Mouse (Mus musculus) megakaryocyte, embryonic 14.5 days (primary cell): ENCODE results near the gene Stx16. TPM values are rescaled to one million over a fixed set of nuclear protein-coding genes. Genes with fewer than 3 reads are reported as not detected.
A peak's percentile ranks its signal among the peaks of the same experiment; 100 is the strongest.

Experiments used
- H3K27me3 ChIP-seq: replicated peaks from 2 replicates; pipeline ENCODE3; 2012; ENCODE audit warnings: inconsistent platforms
- H3K36me3 ChIP-seq: replicated peaks from 2 replicates; pipeline ENCODE3; 2012; ENCODE audit warnings: low read length, inconsistent platforms, mixed read lengths
- H3K4me1 ChIP-seq: 2 replicates; pipeline ENCODE4 v1.6.1; 2012; ENCODE audit warnings: inconsistent platforms
- H3K4me3 ChIP-seq: replicated peaks from 2 replicates; pipeline ENCODE3; 2012; ENCODE audit warnings: moderate library complexity, mild to moderate bottlenecking, inconsistent platforms
- H3K9me3 ChIP-seq: 2 replicates; pipeline ENCODE4 v1.6.1; 2012; ENCODE audit warnings: inconsistent platforms
- FLI1 ChIP-seq: IDR thresholded peaks from 2 replicates; pipeline ENCODE4 v1.6.1; 2012; ENCODE audit warnings: low read length, inconsistent platforms, mixed read lengths
- GATA1 ChIP-seq: IDR thresholded peaks from 3 replicates; pipeline ENCODE4 v1.6.1; 2012; ENCODE audit warnings: mixed read lengths, low read length, inconsistent platforms, borderline replicate concordance
- polyA plus RNA-seq: library from polyadenylated mRNA; stranded (reverse); fragments of >175 nt; gene quantifications from 2 replicates; pipeline ENCODE4 v1.2.3, GENCODE M21; 2012; ENCODE audit warnings: low replicate concordance; ENCODE audit not compliant: insufficient read depth

The Stx16 gene
- polyA plus RNA-seq, 1 experiment = 41.1 TPM

- peaks cover 17% of the 10 kb centered on the region for H3K27me3 ChIP-seq
- H3K4me1 ChIP-seq = peaks cover 17% of the 10 kb centered on the region
- peak overlapping the region; percentile 38 for H3K4me3 ChIP-seq
- TF ChIP-seq GATA1 (no peak), FLI1 (no peak)
- H3K9me3 ChIP-seq = no peaks in the 10 kb centered on the region
- no peaks in the 10 kb centered on the region for H3K36me3 ChIP-seq
These were observed 987 bp upstream of the Stx16 start for GRCm38 (mm10) chr2:174075072-174075570.

GRCm38 (mm10) chr2:174076433-174076824 is 321 bp downstream of the Stx16 start:
- peaks cover 14% of the 10 kb centered on the region for H3K27me3 ChIP-seq
- no peak for TF ChIP-seq GATA1
- TF ChIP-seq FLI1 = no peak
- peaks cover 4% of the 10 kb centered on the region for H3K36me3 ChIP-seq
- H3K9me3 ChIP-seq = no peaks in the 10 kb centered on the region
- peaks cover 29% of the 10 kb centered on the region for H3K4me1 ChIP-seq
- peak overlapping the region; percentile 99 for H3K4me3 ChIP-seq

GRCm38 (mm10) chr2:174077004-174077695 is 1.0 kb downstream of the Stx16 start:
- TF ChIP-seq GATA1 (no peak), FLI1 (no peak)
- Histone ChIP-seq H3K27me3 (peaks cover 8% of the 10 kb centered on the region), H3K36me3 (peaks cover 4% of the 10 kb centered on the region), H3K9me3 (no peaks in the 10 kb centered on the region), H3K4me3 (peak overlapping the region; percentile 99), H3K4me1 (peaks cover 36% of the 10 kb centered on the region)

- H3K36me3 ChIP-seq = peaks cover 4% of the 10 kb centered on the region
- TF ChIP-seq GATA1 (no peak), FLI1 (no peak)
- peak overlapping the region; percentile 99 for H3K4me3 ChIP-seq
- H3K27me3 ChIP-seq = peaks cover 2% of the 10 kb centered on the region
- peaks cover 44% of the 10 kb centered on the region for H3K4me1 ChIP-seq
- no peaks in the 10 kb centered on the region for H3K9me3 ChIP-seq
These were observed 1.7 kb downstream of the Stx16 start for GRCm38 (mm10) chr2:174077776-174078338.

GRCm38 (mm10) chr2:174081833-174082232 is 5.7 kb downstream of the Stx16 start:
- peaks cover 30% of the 10 kb centered on the region for H3K36me3 ChIP-seq
- no peak for TF ChIP-seq GATA1
- no peak for TF ChIP-seq FLI1
- no peaks in the 10 kb centered on the region for H3K9me3 ChIP-seq
- H3K4me1 ChIP-seq = peaks cover 65% of the 10 kb centered on the region
- no peaks in the 10 kb centered on the region for H3K27me3 ChIP-seq
- H3K4me3 ChIP-seq = no peak overlapping the region

GRCm38 (mm10) chr2:174082380-174082918 is 6.3 kb downstream of the Stx16 start:
- Histone ChIP-seq H3K9me3 (no peaks in the 10 kb centered on the region), H3K4me1 (peaks cover 71% of the 10 kb centered on the region), H3K27me3 (no peaks in the 10 kb centered on the region), H3K36me3 (peaks cover 32% of the 10 kb centered on the region), H3K4me3 (no peak overlapping the region)
- TF ChIP-seq GATA1 (no peak), FLI1 (no peak)

- peaks cover 97% of the 10 kb centered on the region for H3K36me3 ChIP-seq
- H3K4me3 ChIP-seq = no peak overlapping the region
- no peaks in the 10 kb centered on the region for H3K9me3 ChIP-seq
- no peak for TF ChIP-seq FLI1
- TF ChIP-seq GATA1 = no peak
- H3K4me1 ChIP-seq = peaks cover 23% of the 10 kb centered on the region
- no peaks in the 10 kb centered on the region for H3K27me3 ChIP-seq
These were observed 19.0 kb downstream of the Stx16 start for GRCm38 (mm10) chr2:174095086-174095485.

- no peak overlapping the region for H3K4me3 ChIP-seq
- H3K9me3 ChIP-seq = no peaks in the 10 kb centered on the region
- 0 out of 2 replicates have a peak, but pooled peaks cover 7% of the 10 kb centered on the region for H3K4me1 ChIP-seq
- H3K27me3 ChIP-seq = no peaks in the 10 kb centered on the region
- TF ChIP-seq FLI1 = no peak
- TF ChIP-seq GATA1 = no peak
- peaks cover 55% of the 10 kb centered on the region for H3K36me3 ChIP-seq
These were observed 26.3 kb downstream of the Stx16 start for GRCm38 (mm10) chr2:174102399-174102798.

GRCm38 (mm10) chr2:174103527-174103926 is 27.4 kb downstream of the Stx16 start:
- no peaks in the 10 kb centered on the region for H3K27me3 ChIP-seq
- no peak for TF ChIP-seq GATA1
- TF ChIP-seq FLI1 = no peak
- peaks cover 45% of the 10 kb centered on the region for H3K36me3 ChIP-seq
- no peaks in the 10 kb centered on the region for H3K9me3 ChIP-seq
- H3K4me3 ChIP-seq = no peak overlapping the region
- 0 out of 2 replicates have a peak, but pooled peaks cover 7% of the 10 kb centered on the region for H3K4me1 ChIP-seq

- Histone ChIP-seq H3K27me3 (no peaks in the 10 kb centered on the region), H3K36me3 (peaks cover 27% of the 10 kb centered on the region), H3K9me3 (no peaks in the 10 kb centered on the region), H3K4me3 (no peak overlapping the region), H3K4me1 (peaks cover 26% of the 10 kb centered on the region)
- TF ChIP-seq FLI1 (no peak), GATA1 (no peak)
These were observed 31.3 kb downstream of the Stx16 start for GRCm38 (mm10) chr2:174107375-174107774.
